Mouse (Mus musculus) thymus, postnatal 10 days (tissue): ENCODE data around the gene Slc44a1.
A peak's percentile ranks its signal among the peaks of the same experiment; 100 is the strongest.

ENCODE experiments used
- DNase-seq, 2 experiments: peaks; one replicate each; pipeline ENCODE4 v3.0.0; 2021; ENCODE audit warnings: low spot score in 2 of 2

Gene Slc44a1

DNA sequence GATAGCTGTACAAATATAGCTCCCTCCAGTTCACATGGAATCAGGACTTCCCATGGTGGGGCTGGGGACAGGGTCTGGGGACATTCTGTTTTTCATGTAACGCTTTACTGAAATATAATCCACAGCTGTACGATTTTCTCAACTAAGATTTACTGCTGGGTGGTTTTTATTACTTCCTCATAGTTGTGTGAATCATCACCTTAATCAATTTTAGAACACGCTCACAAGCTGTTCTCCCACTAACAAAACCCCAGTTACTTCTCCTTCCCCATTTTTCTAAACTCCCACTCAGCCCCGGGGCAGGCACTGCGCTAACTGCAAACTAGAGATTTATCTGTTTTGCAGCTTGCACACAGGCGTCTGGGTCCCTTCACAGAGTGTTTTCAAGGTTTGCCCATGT, 28.8 kb downstream of the Slc44a1 start:
- DNase-seq = no peak

DNA sequence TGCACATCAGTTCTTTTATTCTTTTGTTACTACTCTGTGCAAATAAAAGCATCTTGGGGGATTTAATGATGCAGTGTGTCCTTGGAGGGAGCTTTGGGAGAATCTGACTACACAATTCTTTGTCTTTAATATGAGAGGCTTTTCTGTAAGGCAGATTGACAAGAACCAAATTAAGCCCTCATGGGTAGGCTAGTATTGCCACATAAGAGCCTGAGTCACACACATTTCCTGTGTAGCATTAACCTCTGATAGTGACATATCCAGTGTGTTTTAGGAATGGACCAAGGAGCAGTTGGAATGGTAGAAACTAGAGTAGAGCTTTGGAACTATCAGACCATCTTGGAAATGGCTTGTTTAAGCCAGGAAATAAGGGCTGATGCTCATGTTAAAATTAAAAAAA, 33.9 kb downstream of the Slc44a1 start:
- DNase-seq = no peak

DNA sequence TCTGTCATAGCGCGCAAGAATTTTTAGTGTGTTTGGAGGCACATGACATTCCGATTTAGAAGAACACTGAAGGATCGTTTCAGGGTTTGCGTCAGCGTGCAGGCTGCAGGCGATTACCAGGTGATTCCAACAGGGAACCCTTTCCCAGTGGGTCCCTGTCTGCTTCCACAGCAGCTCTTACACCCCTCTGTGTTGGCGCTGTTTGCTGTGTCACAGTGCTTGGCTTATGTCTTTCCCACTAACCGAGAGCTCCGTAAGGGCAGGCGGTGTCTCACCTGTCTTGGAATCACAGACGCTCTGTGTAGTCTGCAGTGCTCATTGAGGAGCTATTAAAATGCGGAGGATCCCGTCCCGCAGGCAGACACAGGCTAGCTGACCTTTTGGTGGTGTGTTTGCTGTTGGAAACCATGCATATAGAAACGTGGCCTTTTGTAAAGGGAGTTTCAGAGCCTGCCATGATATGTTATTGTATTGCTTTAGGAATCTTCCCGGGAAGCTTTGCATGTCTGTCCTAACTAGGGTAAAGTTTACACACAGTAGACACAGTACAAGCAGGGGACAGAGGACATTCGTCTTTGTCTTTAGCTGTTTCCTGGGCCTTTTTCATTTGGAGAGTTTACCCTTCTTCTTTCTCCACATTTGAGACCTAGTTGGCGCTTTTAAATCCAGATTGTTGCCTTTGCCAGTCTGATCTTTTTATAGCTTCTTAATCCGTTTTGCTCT, 35.2 kb downstream of the Slc44a1 start:
- no peak for DNase-seq

DNA sequence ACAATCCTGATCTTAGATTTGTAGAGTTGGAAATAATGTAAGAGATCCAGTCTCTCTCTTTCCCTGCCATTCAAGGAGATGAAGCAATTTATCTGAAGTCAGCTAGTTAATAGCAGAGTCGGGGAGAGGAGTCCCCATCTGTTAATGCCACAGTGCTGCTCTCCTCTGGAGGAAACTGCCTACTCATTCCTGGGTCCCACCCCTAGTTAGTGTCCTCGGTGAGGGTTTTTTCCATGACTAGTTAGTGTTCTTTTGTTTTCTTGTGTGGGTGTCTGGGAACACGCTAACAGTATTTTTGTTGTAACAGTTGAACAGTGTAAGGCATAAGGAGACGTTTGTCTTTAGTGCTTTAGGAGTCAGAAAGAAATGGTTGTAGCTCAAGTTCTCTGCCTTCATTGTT, 38.4 kb downstream of the Slc44a1 start:
- no peak for DNase-seq

DNA sequence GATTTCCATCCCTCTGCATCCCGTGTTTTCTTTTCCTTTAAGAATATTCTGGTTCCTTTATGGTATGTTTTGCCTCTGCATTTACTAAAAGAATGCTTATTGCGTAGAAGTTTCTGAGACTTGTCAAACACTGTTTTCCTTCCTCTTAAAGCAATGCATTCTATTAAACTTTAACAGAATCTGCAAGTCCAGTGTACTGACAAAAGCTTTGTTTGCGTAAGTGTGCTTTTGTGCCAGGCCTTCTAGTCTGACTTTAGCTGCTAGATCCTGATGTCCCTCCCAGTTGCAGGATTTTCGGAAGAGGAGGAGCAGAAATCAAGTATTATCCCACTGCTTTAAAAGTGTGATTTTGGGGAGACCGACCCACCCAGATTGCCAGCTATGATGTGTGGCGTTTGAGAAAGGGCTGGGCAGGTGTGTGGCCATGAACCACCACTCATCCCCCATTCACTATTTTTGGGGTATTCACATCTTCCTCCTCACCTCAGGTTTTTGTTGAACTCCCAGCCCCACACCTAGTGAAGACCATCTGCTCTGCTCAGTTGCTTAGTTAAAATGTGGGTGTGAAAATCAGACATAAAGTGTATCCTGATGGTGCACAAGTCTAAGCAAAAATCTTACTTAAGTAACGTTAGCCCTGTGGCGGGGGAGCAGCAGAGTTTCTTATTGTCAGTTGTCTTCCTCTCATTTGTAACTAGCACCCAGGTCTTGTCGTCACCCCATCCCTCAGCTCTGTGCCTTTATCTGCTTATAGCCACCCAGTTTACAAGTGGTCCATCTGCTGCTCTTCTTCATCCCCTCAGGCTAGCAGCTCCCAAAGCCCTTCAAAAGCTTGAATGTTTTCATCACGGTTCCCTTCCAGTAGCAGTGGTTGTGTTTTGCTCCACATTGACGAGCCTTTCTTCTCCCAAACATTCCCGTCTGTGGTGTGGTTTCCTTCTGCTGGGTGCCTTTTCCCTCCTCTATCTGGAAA, 47.3 kb downstream of the Slc44a1 start:
- DNase-seq = no peak

DNA sequence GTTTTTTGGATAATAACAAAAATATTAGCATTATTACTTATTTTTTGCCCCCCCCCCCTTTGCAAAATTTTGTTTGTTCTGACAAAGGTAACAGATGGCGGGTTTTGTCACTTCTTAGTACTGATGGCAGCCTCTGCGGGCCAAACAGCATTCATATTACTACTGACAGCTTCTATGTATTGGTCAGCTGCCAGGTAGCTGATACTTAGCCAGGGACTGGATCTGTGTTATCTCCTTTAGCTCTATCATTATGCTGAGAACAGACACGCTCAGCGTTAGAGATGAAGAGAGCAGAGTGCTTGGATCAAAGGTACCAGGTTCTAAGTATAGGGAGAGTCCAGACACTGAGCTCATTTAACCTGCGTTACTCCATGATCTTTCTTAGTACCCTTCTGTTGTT, 48.6 kb downstream of the Slc44a1 start:
- no peak for DNase-seq

DNA sequence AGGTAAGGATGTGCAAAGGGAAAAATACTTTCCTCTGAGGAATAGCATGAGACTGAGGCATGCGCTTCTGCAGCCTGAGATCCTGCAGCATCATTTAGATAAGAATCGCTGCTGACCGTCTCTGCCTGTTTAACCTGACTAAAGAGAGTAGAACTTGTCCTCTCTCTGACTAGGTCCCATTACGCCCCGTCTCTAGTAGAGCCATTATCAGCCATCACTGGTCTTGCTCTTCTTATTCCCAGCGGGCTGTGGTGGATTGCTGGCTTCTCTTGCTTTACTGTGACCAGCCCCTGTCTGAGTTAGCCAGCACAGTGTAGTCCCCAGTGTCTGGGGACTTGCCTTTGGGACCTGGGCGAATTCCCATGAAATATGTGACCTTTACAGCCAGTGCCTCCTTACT, 50.2 kb downstream of the Slc44a1 start:
- no peak for DNase-seq

DNA sequence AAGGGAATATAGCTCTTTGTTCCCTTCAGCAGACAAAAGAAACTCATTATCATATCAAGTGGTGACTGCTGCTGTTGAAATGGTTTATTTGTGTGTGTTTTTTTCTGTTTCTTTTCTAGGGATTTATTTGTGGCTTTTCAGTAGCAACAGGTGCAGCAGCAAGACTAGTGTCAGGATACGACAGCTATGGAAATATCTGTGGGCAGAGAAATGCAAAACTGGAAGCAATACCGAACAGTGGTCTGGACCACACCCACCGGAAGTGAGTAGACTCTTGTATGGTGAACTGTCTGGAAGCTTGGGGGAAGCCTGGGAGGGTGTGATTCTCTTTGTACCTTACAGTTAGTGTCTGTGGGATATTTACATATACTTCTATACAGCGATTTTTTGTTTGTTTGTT, 51.1 kb downstream of the Slc44a1 start:
- peak in 1 of 2 experiments; percentile 13 for DNase-seq

DNA sequence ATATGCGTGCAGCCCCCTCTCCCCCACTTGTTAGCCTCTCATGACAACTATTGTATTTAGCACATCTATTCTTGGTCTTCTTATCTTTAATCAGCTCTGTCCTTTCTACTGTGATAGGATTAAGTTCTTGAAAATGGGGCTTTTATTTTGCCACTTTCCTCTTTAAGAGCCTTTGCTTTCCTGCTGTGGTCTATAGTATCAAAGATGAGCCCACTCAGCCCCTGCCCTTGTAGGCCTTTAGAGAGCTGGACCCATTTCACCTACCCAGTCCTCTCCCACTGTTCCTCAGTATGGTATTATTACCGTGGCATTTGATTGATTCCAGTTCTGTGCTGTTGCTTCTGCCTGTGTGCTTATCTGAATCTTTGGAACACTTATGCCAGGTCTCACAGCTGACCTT, 55.4 kb downstream of the Slc44a1 start:
- DNase-seq = no peak

DNA sequence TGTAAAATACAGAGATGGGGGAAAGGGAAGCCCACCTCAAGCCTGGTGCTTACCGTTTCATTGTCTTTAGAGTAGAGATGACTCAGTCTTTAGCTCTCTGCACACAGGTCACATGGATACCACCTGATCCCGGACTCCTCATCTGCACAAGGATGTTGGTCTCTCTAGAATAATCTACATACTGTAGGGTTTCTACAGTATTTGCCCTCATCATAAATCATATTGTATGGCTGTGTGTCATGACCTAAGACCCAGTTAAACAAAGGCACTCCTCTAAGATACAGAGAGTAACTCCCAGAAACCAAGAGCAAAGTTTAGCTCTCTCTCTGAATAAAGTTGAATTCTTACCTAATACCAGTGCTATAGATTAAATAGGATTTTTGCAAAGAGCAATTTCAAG, 62.6 kb downstream of the Slc44a1 start:
- DNase-seq = no peak

DNA sequence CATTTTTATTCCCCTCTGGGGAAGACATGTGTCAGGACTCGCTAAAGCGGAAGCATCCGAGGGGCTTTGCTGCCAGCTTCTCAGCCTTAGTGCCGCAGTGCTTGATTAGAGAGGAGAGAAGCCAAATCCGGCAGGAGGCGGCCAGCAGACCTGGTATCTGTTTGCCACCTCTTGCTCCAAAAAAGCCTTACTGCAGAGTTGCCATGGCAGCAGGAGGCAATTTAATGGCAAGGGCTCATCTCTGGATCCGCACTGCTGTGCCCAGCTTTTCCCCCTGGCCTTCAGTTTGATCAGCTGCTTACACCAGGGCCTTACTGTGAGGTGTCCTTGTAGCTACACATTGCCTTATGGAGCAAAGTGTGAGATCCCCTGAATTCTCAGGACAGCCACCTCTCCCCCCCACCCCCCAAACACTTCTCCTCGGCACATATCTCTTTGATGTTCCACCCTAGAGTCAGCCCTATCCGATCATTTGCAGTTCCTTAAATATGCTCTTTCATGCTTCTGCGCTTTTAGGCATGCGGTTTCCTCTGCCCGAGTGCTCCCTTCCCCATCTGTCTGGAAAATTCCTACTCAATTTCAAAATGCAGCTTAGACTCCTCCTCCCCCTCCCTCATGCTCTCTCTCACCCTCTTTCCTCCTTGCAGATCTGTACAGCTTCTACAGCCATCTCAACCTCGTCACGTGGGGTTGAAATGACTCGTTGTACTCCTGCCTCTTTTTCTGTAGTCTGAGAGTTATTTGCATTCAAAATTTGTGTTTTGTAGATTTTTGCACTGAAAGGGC, 72.1 kb downstream of the Slc44a1 start:
- no peak for DNase-seq

DNA sequence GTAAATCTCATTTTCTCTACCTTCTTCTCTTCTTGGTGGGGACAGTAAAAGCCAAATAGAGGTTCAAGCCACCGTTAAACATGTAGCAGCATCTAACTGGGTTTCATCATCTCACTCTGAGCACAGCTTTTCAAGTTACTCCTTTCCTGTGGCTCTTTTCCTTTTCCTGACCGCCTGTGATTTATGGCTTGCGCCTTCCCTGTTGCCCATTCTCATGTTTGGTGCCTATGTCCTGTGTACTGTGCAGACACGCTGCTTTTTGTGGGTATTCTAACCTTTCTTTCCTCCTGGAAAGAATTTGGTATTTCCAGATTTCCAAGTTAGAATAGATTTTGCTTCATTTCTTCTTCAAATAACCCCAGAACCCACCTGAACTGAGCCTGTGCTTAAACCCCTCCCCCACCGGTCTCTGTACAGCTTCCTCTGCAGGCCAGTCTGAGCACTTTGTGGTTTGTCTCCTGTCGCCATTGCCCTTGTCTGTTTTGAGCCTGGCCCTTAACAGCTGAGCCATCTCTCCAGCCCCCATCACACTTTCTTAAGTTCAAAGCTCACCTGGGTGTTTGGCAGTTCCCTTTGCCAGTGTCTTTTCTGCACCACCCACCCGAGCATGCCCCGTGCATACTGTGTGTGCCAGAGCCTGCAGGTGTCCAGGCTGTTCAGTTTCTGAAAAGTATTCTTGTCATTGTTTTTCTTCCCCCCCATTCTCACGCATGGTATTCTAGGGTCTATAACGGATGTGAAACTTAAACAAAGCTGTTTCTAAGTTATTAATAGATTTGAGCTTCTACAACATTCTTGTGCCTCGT, 73.3 kb downstream of the Slc44a1 start:
- peak; percentile 10 to 14 for DNase-seq

DNA sequence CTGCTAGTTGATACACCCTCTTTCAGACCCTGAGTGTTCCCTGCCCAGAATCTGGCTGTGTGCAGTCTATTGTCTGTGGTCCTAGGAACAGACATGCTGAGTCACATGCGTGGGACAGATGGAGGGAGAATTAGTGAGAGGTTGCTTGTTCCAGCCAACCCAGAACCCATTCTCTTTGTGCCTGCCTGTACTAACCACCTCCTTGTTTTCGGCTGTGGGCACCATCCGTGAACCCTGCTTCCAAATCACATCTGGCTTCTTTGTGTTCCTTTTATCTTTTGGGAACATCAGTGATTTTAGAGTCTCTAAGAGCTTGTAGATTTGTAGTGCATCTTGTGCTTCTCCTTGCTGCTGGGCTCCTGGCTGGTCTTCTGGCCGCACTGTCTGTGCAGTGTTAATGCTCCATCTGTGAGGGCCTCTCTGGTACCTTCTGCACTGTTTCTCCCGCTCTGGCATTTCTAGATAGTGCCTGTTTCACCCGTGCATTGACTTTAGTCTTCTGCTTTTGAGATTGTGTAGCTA, 75.9 kb downstream of the Slc44a1 start:
- DNase-seq = no peak

DNA sequence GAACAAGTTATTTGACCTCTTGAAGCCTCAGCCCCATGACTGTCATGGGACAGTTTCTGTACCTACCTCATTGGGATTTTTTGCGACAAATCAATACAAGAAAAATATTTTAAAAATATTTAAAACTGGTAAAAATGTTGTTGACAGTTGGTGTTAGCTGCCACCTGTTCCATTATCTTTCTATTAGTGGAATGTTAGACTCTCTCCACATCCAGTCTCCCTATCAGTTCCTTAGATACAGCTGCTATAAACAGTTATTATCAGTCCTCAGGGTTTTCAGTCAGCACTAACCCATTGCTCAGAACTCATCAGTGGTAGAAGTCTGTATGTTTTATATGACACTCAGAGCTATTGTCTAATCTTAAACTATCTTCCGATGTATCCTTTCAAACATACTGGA, 79.2 kb downstream of the Slc44a1 start:
- DNase-seq = no peak

DNA sequence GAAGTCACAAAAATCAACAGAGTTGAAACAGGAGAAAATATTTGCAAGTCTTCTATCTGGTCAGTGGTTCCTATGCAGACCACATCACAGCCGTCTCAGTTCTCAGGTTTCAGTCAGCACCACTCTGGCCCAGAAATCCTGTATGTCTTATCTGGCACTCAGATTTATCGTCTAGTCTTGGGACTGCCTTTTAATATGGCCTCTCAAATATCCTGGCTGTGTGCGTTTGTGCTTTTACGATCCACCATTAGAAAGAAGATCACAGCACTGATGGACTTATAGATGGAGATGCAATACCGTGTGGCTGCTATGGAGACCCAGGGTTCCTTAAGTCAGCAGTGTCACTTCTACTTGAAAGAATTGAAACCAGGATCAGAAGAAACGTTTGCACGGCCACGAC, 80.8 kb downstream of the Slc44a1 start:
- DNase-seq = no peak

DNA sequence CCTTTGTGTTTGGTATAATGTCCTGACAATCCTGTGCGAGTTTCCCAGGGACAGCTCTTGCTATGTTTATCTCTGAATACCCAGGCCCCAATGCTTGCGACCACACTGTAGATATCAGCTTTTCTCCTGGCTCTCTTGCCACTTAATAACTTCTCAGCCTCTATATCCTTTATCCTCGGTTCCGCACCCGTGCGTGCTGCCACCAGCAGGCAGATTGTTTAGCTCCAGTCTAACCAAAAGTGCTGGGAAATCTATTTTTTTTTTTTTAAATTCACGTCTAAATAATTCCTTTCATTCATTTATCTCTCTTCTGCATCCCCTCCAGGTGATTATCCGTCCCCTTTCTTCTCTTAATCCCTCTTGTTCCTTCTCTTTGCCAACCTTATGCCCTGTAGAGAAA, 82.4 kb downstream of the Slc44a1 start:
- no peak for DNase-seq

DNA sequence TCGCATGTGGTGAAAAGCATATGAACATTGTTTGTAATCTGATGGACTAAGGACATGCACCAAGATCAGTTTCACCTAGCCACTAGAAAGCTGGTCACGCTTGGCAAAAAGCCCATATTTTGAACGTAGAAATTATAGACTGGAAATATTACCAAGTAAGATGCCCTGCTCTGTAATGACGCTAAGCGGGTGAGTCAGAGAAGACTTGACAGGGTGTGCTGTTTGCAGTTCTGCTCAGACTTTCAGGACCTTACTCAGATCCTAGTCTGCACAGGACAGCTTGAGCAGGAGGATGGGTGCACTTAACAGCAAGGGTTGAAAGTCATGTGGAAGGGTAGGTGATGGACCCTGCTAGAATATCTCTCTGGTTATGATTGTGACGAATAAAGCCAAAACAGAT, 85.3 kb downstream of the Slc44a1 start:
- DNase-seq = no peak

DNA sequence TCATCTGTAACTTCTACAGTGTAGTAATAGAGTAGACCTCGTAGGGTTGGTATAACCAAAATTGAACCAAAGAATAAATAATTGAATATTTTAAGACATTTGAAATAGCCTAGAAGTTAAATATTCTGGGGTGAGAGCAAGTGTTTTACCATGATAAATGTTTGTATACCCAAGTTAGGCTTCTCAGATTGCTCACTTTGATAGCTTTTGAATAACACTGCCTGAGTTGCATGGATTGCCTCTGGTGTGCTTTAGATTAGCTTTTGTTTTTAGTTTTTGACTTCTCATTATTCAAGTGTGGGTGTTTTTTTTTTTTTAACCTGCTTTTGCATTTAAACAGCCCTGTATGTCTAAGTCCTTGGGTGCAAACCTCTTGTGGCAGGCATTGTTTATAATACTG, 85.8 kb downstream of the Slc44a1 start:
- no peak for DNase-seq

DNA sequence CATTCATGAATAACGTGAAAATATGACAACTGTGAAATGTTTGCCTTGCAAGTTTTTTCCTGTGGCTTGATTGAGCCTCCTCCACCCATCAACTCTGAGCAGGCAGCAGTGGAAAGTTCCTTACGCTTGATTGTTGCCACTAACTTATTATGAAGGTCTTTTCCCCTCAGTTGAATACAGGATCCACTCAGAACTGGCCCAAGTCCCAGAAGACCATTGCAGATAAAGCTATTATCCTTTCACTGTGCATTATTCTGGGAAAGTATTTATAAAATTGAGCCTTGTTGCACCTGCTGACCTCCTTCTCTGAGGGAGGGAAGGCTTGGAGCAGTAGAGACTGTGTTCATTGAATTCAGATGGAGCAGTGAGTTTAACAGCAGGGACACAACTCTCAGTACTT, 86.2 kb downstream of the Slc44a1 start:
- DNase-seq = no peak

DNA sequence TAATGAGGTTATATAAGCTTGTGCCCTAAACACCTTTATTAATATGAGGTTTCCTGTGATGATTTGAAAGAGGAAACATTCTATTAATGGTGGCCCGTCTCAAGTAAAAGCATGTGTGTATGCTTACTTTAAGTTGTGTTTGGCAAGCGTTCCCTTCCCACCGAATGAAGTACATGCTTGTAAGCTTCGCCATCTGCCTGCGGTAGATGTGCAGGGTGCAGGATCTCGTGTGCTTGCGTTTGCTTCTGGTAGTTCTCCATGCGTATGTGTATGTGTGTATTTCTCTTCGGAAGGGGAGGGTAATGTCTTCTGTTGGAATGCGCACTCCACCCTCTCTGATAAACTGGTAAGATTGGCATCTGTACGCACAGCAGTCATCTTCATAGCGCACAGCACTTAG, 95.6 kb downstream of the Slc44a1 start:
- no peak for DNase-seq

DNA sequence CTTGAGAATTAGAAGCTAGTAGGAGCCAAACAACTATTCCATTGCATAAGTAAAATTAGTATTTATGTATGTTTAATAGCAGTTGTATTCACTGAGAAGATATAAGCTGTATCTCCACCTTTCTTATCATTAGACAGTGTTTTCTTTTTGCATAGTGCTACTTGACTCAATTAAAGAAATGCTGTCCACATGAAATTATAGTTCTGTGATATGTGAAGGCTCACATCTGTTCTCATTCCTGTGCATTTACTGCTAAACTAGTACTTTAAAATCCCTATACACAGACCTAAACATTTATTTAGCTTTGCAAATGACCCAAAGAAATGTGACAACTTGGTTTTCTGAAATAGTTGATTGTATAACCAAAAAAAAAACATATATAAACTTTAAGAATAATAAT, 96.9 kb downstream of the Slc44a1 start:
- no peak for DNase-seq
